Mouse (Mus musculus): ENCODE data around the gene Gm48552.

GRCm38 (mm10) chr10:81385603-81386306, 3.0 kb upstream of the Gm48552 start:
- TF ChIP-seq CTCF (IDR thresholded peaks at IDR 0.05; ENCODE audit: control insufficient read depth, insufficient read depth, low read length) (no peak), POLR2A (IDR thresholded peaks at IDR 0.05; ENCODE audit: borderline replicate concordance, control insufficient read depth, low read depth, low read length) (no peak)

Data from bone marrow, adult 2 months (tissue).